Mouse (Mus musculus): ENCODE measurements around the gene Pex11a. TPM values are rescaled to one million over a fixed set of nuclear protein-coding genes. Genes with fewer than 3 reads are reported as not detected.

Gene Pex11a
- polyA plus RNA-seq, 1 experiment from 2014 or later: 8.0 TPM

DNA sequence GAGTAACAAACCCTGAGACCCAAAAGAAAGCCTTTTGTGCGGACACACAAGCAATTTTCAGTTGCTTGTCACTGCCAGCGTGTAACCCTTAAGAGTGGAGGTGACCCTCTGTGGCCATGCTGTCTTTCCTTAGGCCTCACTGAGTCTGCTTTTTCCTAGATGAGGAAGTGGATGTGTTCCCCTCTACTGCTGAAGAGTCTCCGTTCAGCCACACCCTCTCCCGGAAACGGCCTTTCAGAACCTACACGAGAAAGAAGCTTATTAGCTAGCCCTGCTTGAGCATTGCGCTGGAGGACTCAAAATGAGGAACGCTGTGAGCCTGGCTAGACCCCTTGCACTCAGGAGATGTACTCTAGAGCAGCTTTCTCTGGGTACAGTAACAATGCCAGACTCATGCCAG lies 46.4 kb downstream of the Pex11a start:
- H3K36me3 ChIP-seq (ENCODE audit: control insufficient read depth, insufficient read depth, low read length): peaks cover 97% of the 10 kb centered on the region

More for the DNA sequence above, 46.4 kb downstream of the Pex11a start:
- no peak overlapping the region for H3K9ac ChIP-seq (ENCODE audit: low read depth, low read length)
- H3K4me2 ChIP-seq (replicated peaks; ENCODE audit: low read depth, low read length): no peak overlapping the region
- WGBS: 86% methylated on average over 8 of the region's 8 CpGs
- no peaks in the 10 kb centered on the region for H3K4me1 ChIP-seq (ENCODE audit: control insufficient read depth, insufficient read depth, low read length)
- H3K27me3 ChIP-seq (ENCODE audit: control insufficient read depth, insufficient read depth, low read length): no peaks in the 10 kb centered on the region
- no peak for ATAC-seq (ENCODE audit: low FRiP score, low TSS enrichment)
- H3K27ac ChIP-seq (ENCODE audit: low read depth, low read length): no peak overlapping the region
- H3K9me3 ChIP-seq (ENCODE audit: control insufficient read depth, low read length): no peaks in the 10 kb centered on the region
- no peak overlapping the region for H3K4me3 ChIP-seq (ENCODE audit: low read length)

Other genes starting within 250 kb of the Pex11a start
- gene Rhcg, start 125.5 kb downstream of the Pex11a start, polyA plus RNA-seq (2014; fragmentation: Nextera tagmentation; extraction: Ambion mirVana): 14.2 and 18.5 TPM in 2 replicates
- gene Ticrr, start 82.9 kb downstream of the Pex11a start, polyA plus RNA-seq (2014; fragmentation: Nextera tagmentation; extraction: Ambion mirVana): 12.9 and 17.0 TPM in 2 replicates
- gene Kif7, start 27.4 kb downstream of the Pex11a start, polyA plus RNA-seq (2014; fragmentation: Nextera tagmentation; extraction: Ambion mirVana): 3.7 and 5.9 TPM in 2 replicates
- gene Plin1, start 10.2 kb downstream of the Pex11a start, polyA plus RNA-seq (2014; fragmentation: Nextera tagmentation; extraction: Ambion mirVana): 0.07 TPM in 1 of 2 replicates, not detected in the other
- 0.32 and 0.36 TPM in 2 replicates for gene Wdr93, start within 50 bp of the Pex11a start, polyA plus RNA-seq (2014; fragmentation: Nextera tagmentation; extraction: Ambion mirVana)
- gene Mesp1, start 50.7 kb upstream of the Pex11a start, polyA plus RNA-seq (2014; fragmentation: Nextera tagmentation; extraction: Ambion mirVana): not detected in 2 replicates
- 0.57 and 0.64 TPM in 2 replicates for gene Mesp2, start 67.6 kb upstream of the Pex11a start, polyA plus RNA-seq (2014; fragmentation: Nextera tagmentation; extraction: Ambion mirVana)
- gene Anpep, start 117.9 kb upstream of the Pex11a start, polyA plus RNA-seq (2014; fragmentation: Nextera tagmentation; extraction: Ambion mirVana): 23.7 and 39.0 TPM in 2 replicates
- gene Ap3s2, start 177.5 kb upstream of the Pex11a start, polyA plus RNA-seq (2014; fragmentation: Nextera tagmentation; extraction: Ambion mirVana): 33.9 and 39.3 TPM in 2 replicates
- gene Arpin, start 192.2 kb upstream of the Pex11a start, polyA plus RNA-seq (2014; fragmentation: Nextera tagmentation; extraction: Ambion mirVana): 28.5 and 35.5 TPM in 2 replicates

Data from kidney, embryonic 14.5 days (tissue).